Mouse (Mus musculus): Measurements from ENCODE around the gene Arid1b.

DNA sequence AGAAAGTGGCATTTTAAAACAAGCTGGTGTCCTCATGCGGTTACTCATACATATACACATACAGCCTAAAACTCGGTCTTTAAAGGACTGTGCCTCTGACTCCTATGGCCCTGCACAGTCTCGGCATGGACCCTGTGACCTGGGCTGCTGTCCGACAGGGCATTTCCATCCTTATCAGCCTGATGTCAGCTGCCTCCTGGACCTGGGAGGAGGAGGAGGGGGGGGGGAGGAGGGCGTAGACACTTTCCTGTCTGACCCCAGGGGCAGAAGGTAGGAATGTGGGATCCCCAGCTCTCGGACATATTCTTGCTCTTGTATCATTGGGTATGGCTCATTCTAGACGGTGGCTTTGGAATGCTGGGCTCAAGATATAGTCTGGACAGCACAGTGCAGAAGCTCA lies 16.6 kb downstream of the Arid1b start:
- no peak for TF ChIP-seq NRF1 (IDR thresholded peaks at IDR 0.05; ENCODE audit: low read depth, low read length)
- no peak for TF ChIP-seq EP300 (IDR thresholded peaks at IDR 0.05; ENCODE audit: low read length)
- TF ChIP-seq MAX (IDR thresholded peaks at IDR 0.05; ENCODE audit: low read length) = no peak

Data from CH12.LX (cell line).